Mouse (Mus musculus) adrenal gland, postnatal 14 days (tissue): ENCODE data around the gene Tshz2. TPM values are rescaled to one million over a fixed set of nuclear protein-coding genes. Genes with fewer than 3 reads are reported as not detected.
A peak's percentile ranks its signal among the peaks of the same experiment; 100 is the strongest.

Experiments
- DNase-seq: peaks from one replicate; pipeline ENCODE4 v3.0.0; 2021; ENCODE audit warnings: mixed read lengths
- total RNA-seq: library from RNA; stranded (reverse); gene quantifications from 2 replicates; pipeline ENCODE4 v1.2.3, GENCODE M21; 2021

Tshz2 gene
- total RNA-seq, 1 experiment from 2014 or later: 49.7 TPM

GRCm38 (mm10) chr2:169870503-169870902 is 237.7 kb downstream of the Tshz2 start:
- no peak for DNase-seq

- no peak for DNase-seq
These were observed 238.7 kb downstream of the Tshz2 start for GRCm38 (mm10) chr2:169871436-169872060.

- no peak for DNase-seq
These were observed 240.6 kb downstream of the Tshz2 start for GRCm38 (mm10) chr2:169873442-169873841.

GRCm38 (mm10) chr2:169887921-169888320 is 255.1 kb downstream of the Tshz2 start:
- no peak for DNase-seq

GRCm38 (mm10) chr2:169892441-169893038 is 259.7 kb downstream of the Tshz2 start:
- DNase-seq: no peak

- no peak for DNase-seq
These were observed 270.1 kb downstream of the Tshz2 start for GRCm38 (mm10) chr2:169902896-169903295.

- peak; percentile 26 for DNase-seq
These were observed 273.6 kb downstream of the Tshz2 start for GRCm38 (mm10) chr2:169906396-169906795.

GRCm38 (mm10) chr2:169907979-169908378 is 275.2 kb downstream of the Tshz2 start:
- peak; percentile 22 for DNase-seq

- DNase-seq: no peak
These were observed 277.8 kb downstream of the Tshz2 start for GRCm38 (mm10) chr2:169910606-169911005.

- DNase-seq: no peak
These were observed 280.0 kb downstream of the Tshz2 start for GRCm38 (mm10) chr2:169912826-169913225.

- no peak for DNase-seq
These were observed 282.1 kb downstream of the Tshz2 start for GRCm38 (mm10) chr2:169914903-169915302.

- no peak for DNase-seq
These were observed 282.5 kb downstream of the Tshz2 start for GRCm38 (mm10) chr2:169915326-169915725.

GRCm38 (mm10) chr2:169919111-169919695 is 286.4 kb downstream of the Tshz2 start:
- DNase-seq: peak; percentile 51

GRCm38 (mm10) chr2:169924177-169924810 is 291.5 kb downstream of the Tshz2 start:
- DNase-seq: no peak

GRCm38 (mm10) chr2:169925466-169925865 is 292.7 kb downstream of the Tshz2 start:
- no peak for DNase-seq

GRCm38 (mm10) chr2:169926016-169926415 is 293.2 kb downstream of the Tshz2 start:
- peak; percentile 65 for DNase-seq

GRCm38 (mm10) chr2:169927401-169927800 is 294.6 kb downstream of the Tshz2 start:
- no peak for DNase-seq

GRCm38 (mm10) chr2:169928447-169929120 is 295.8 kb downstream of the Tshz2 start:
- peak; percentile 72 for DNase-seq

- DNase-seq: peak; percentile 53
These were observed 297.0 kb downstream of the Tshz2 start for GRCm38 (mm10) chr2:169929540-169930497.

GRCm38 (mm10) chr2:169935642-169936041 is 302.8 kb downstream of the Tshz2 start:
- DNase-seq: no peak
